Mouse (Mus musculus): Measurements from ENCODE around the gene Arl9. TPM values are rescaled to one million over a fixed set of nuclear protein-coding genes. Genes with fewer than 3 reads are reported as not detected.

Gene Arl9
- polyA plus RNA-seq, 2 experiments, result 0.38 TPM; not detected in 1

GRCm38 (mm10) chr5:76974207-76974553, 29.7 kb upstream of the Arl9 start:
- Histone ChIP-seq H3K4me2 (ENCODE audit: low read depth) (peak overlapping the region; percentile 92), H3K27me3 (ENCODE audit: control insufficient read depth, insufficient read depth, low read length) (no peaks in the 10 kb centered on the region), H3K9me3 (ENCODE audit: control insufficient read depth, low read length) (no peaks in the 10 kb centered on the region), H3K9ac (replicated peaks) (peak overlapping the region; percentile 94), H3K4me3 (ENCODE audit: insufficient read depth in 1 of 2, low read depth in 2 of 2, low read length in 2 of 2) (peak overlapping the region; percentile 86 to 99), H3K4me1 (replicated peaks; ENCODE audit: control insufficient read depth in 2 of 2, insufficient read depth in 2 of 2, low read length in 1 of 2) (peaks cover 10% of the 10 kb centered on the region in 2 experiments; a peak in 3 of 4 replicates), H3K27ac (peak overlapping the region; percentile 39; the same call in 1 of the 2 replicates), H3K36me3 (replicated peaks; ENCODE audit: control insufficient read depth, insufficient read depth, low read depth) (peaks cover 32% of the 10 kb centered on the region)
- TF ChIP-seq EP300 (IDR thresholded peaks at IDR 0.05; ENCODE audit: low read depth) (no peak), CTCF (IDR thresholded peaks at IDR 0.05; ENCODE audit: low read depth) (no peak)
- WGBS (ENCODE audit: insufficient replicate concordance), result 6% methylated on average over 17 of the region's 17 CpGs
- ATAC-seq (ENCODE audit: insufficient read depth) (peak; percentile 22), DNase-seq (ENCODE audit: low read depth in 3 of 3, low spot score in 3 of 3) (no peak)

DNA sequence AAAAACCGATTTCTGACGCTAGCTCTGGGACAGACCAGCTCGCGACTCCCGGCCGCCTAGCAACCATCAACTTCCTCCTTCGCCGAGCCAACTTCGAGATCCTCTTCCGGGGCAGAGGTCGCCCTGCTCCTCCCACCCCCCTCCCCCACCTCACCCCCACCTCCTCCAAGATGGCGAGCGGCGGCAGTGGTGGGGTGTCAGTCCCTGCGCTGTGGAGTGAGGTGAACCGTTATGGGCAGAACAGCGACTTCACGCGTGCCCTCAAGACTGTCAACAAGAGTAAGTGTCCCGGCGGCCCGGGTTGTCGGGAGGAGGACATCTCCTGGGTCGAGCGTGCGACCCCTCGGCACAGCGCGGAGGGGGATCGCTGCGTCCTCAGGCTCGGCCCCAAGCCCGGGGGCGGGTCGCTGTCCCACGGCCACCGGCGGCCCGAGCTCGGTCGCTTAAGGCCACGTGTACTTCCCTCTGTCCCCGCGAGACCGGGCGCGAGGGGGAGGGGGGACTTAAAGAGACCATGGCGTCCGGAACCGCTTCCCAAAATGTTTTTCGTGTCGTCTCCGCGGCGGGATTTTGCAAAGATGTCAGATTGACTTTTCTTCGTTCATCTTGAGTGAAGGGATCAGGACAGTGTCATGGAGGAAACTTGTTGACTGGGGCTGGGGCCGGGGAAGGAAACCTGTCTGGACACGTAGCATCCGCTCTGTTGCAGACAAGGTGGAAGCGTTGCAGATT, 29.1 kb upstream of the Arl9 start, which contains the start of gene Srp72:
Srp72 (plus strand) TSS at position 130 of the 732 bp plus-strand sequence.
- Histone ChIP-seq H3K4me3 (ENCODE audit: insufficient read depth in 1 of 2, low read depth in 2 of 2, low read length in 2 of 2) (peak within 1 kb of the TSS; percentile 86 to 99), H3K9ac (replicated peaks) (peak within 1 kb of the TSS; percentile 94), H3K4me2 (ENCODE audit: low read depth) (peak within 1 kb of the TSS; percentile 92), H3K27me3 (ENCODE audit: control insufficient read depth, insufficient read depth, low read length) (no peaks in the 10 kb centered on the region), H3K27ac (peak within 1 kb of the TSS; percentile 62; the same call in 1 of the 2 replicates), H3K4me1 (replicated peaks; ENCODE audit: control insufficient read depth in 2 of 2, insufficient read depth in 2 of 2, low read length in 1 of 2) (peaks cover 10% of the 10 kb centered on the region in 2 experiments; a peak in 3 of 4 replicates), H3K9me3 (ENCODE audit: control insufficient read depth, low read length) (no peaks in the 10 kb centered on the region), H3K36me3 (replicated peaks; ENCODE audit: control insufficient read depth, insufficient read depth, low read depth) (peaks cover 32% of the 10 kb centered on the region)
- WGBS (ENCODE audit: insufficient replicate concordance), result 1% methylated on average over 59 of the region's 60 CpGs
- no peak for TF ChIP-seq EP300 (IDR thresholded peaks at IDR 0.05; ENCODE audit: low read depth)
- no peak for TF ChIP-seq CTCF (IDR thresholded peaks at IDR 0.05; ENCODE audit: low read depth)
- ATAC-seq (ENCODE audit: insufficient read depth), result peak; percentile 91
- DNase-seq (ENCODE audit: low read depth in 3 of 3, low spot score in 3 of 3), result peak; percentile 67 to 74 (median 69)

DNA sequence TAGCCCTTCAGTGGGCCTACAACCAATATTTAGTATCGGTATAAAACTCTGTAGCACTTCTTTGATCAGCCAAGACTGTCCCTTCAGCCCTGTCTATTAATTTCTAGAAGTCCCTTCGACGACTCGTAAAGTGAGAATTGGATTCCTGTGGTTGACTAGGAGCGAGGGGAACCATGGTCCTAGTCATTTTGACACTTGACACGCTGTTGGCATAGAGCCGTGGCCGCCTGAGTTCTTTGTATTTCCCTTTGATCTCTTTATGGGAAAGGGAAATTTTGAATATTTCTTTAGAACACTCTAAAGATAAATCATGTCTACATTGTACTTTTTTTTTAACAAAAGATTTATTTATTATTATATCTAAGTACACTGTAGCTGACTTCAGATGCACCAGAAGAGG, 28.1 kb upstream of the Arl9 start:
- 73% methylated on average over 8 of the region's 8 CpGs for WGBS (ENCODE audit: insufficient replicate concordance)
- DNase-seq (ENCODE audit: low read depth in 3 of 3, low spot score in 3 of 3) (no peak), ATAC-seq (ENCODE audit: insufficient read depth) (no peak)
- Histone ChIP-seq H3K9me3 (ENCODE audit: control insufficient read depth, low read length) (no peaks in the 10 kb centered on the region), H3K9ac (replicated peaks) (peak overlapping the region; percentile 94), H3K27me3 (ENCODE audit: control insufficient read depth, insufficient read depth, low read length) (no peaks in the 10 kb centered on the region), H3K4me3 (ENCODE audit: insufficient read depth in 1 of 2, low read depth in 2 of 2, low read length in 2 of 2) (peak overlapping the region; percentile 86 to 99; a peak in 3 of 4 replicates), H3K36me3 (replicated peaks; ENCODE audit: control insufficient read depth, insufficient read depth, low read depth) (peaks cover 32% of the 10 kb centered on the region), H3K4me2 (ENCODE audit: low read depth) (peak overlapping the region; percentile 92), H3K27ac (peak overlapping the region; percentile 62; the same call in 1 of the 2 replicates), H3K4me1 (replicated peaks; ENCODE audit: control insufficient read depth in 2 of 2, insufficient read depth in 2 of 2, low read length in 1 of 2) (peaks cover 10% of the 10 kb centered on the region in 2 experiments; a peak in 3 of 4 replicates)
- TF ChIP-seq EP300 (IDR thresholded peaks at IDR 0.05; ENCODE audit: low read depth) (no peak), CTCF (IDR thresholded peaks at IDR 0.05; ENCODE audit: low read depth) (no peak)

- ATAC-seq (ENCODE audit: insufficient read depth) (no peak), DNase-seq (ENCODE audit: low read depth in 3 of 3, low spot score in 3 of 3) (no peak)
- WGBS (ENCODE audit: insufficient replicate concordance), result 78% methylated on average over 11 of the region's 11 CpGs
- Histone ChIP-seq H3K4me1 (replicated peaks; ENCODE audit: control insufficient read depth in 2 of 2, insufficient read depth in 2 of 2, low read length in 1 of 2) (no peaks in the 10 kb centered on the region), H3K27ac (no peak overlapping the region), H3K9ac (replicated peaks) (no peak overlapping the region), H3K27me3 (ENCODE audit: control insufficient read depth, insufficient read depth, low read length) (no peaks in the 10 kb centered on the region), H3K4me3 (ENCODE audit: insufficient read depth in 1 of 2, low read depth in 2 of 2, low read length in 2 of 2) (no peak overlapping the region), H3K4me2 (ENCODE audit: low read depth) (no peak overlapping the region), H3K9me3 (ENCODE audit: control insufficient read depth, low read length) (no peaks in the 10 kb centered on the region), H3K36me3 (replicated peaks; ENCODE audit: control insufficient read depth, insufficient read depth, low read depth) (peaks cover 56% of the 10 kb centered on the region)
- no peak for TF ChIP-seq EP300 (IDR thresholded peaks at IDR 0.05; ENCODE audit: low read depth)
- peak; percentile 37; the same call in 1 of the 2 replicates for TF ChIP-seq CTCF (IDR thresholded peaks at IDR 0.05; ENCODE audit: low read depth)
These were observed 19.8 kb upstream of the Arl9 start for GRCm38 (mm10) chr5:76984015-76984414.

DNA sequence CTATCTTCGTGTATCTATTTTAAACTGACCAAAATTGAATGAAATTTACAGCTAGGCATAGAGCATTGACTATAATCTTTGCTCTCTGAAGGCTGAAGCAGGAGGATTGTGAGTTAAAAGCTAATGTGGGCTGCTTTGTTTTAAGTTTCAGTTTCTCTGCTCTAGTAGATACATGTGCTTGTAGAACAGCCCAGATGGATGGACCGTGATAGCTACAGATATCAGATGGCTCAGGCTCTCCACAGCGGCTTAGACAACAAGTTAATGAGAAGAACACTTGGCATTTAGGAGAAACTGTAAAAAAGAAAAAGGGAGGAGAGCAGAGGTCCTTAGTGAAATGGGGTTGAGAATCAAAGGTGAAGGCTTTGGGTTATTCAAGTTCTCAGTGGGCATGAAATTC, 13.1 kb upstream of the Arl9 start:
- peak; percentile 43 to 51 (median 50) for DNase-seq (ENCODE audit: low read depth in 3 of 3, low spot score in 3 of 3)
- H3K9ac ChIP-seq (replicated peaks), result peak overlapping the region; percentile 41; the same call in 1 of the 2 replicates
- peaks cover 57% of the 10 kb centered on the region for H3K36me3 ChIP-seq (replicated peaks; ENCODE audit: control insufficient read depth, insufficient read depth, low read depth)
- H3K4me3 ChIP-seq (ENCODE audit: insufficient read depth in 1 of 2, low read depth in 2 of 2, low read length in 2 of 2), result no peak overlapping the region
- peaks cover 19 to 26% of the 10 kb centered on the region in 2 experiments for H3K4me1 ChIP-seq (replicated peaks; ENCODE audit: control insufficient read depth in 2 of 2, insufficient read depth in 2 of 2, low read length in 1 of 2)
- H3K27me3 ChIP-seq (ENCODE audit: control insufficient read depth, insufficient read depth, low read length), result no peaks in the 10 kb centered on the region
- TF ChIP-seq EP300 (IDR thresholded peaks at IDR 0.05; ENCODE audit: low read depth) (peak; percentile 65), CTCF (IDR thresholded peaks at IDR 0.05; ENCODE audit: low read depth) (no peak)
- H3K9me3 ChIP-seq (ENCODE audit: control insufficient read depth, low read length), result no peaks in the 10 kb centered on the region
- peak overlapping the region; percentile 57 for H3K27ac ChIP-seq
- WGBS (ENCODE audit: insufficient replicate concordance), result 25% methylated on average over 3 of the region's 3 CpGs
- ATAC-seq (ENCODE audit: insufficient read depth), result peak; percentile 61
- 0 out of 2 replicates have a peak overlapping the region, but pooled peaks have one; percentile 0 for H3K4me2 ChIP-seq (ENCODE audit: low read depth)

Data from liver, embryonic 14.5 days (tissue).